ENCODE assay signal across 8 mouse cellular contexts in genomic region chr8:111145460-111146012, GRCm38 (mm10). TPM values are rescaled to one million over a fixed set of nuclear protein-coding genes. Genes with fewer than 3 reads are reported as not detected.
DNase-seq lines count a peak whose midpoint lies in the region; ATAC-seq and TF ChIP-seq lines count a peak whose summit lies in the region.
"Not testable (repeated sequence)": the region's sequence is repeated elsewhere in the genome, so short reads cannot be mapped to it uniquely, and the experiment has no call there.

No protein-coding gene starts in this region.

- TF ChIP-seq CTCF in G1E (IDR thresholded peaks at IDR 0.05; ENCODE audit: low read depth, low read length); forebrain, postnatal 0 days (IDR thresholded peaks at IDR 0.05; ENCODE audit: low read depth): not testable (repeated sequence)

- H3K9ac ChIP-seq in forebrain, postnatal 0 days = peak overlapping the region; percentile 75
- peak overlapping the region; percentile 80 for H3K9ac ChIP-seq in lung, embryonic 16.5 days (ENCODE audit: low read length)

- H3K4me1 ChIP-seq in G1E (ENCODE audit: insufficient read depth, low read depth, low read length) = peaks cover 30% of the 10 kb centered on the region
- H3K4me1 ChIP-seq in forebrain, postnatal 0 days (ENCODE audit: insufficient read depth); lung, embryonic 16.5 days (replicated peaks; ENCODE audit: control insufficient read depth, insufficient read depth, low read length): not testable (repeated sequence)

- peak; percentile 66 for DNase-seq in G1E (ENCODE audit: low spot score)
- DNase-seq in cerebellum, adult 18-20 months = peak; percentile 95 to 96
- peak; percentile 91 for DNase-seq in forebrain, postnatal 0 days
- DNase-seq in layer of hippocampus, adult 9-10 months (ENCODE audit: low spot score) = peak; percentile 53
- peak; percentile 75 for DNase-seq in ovary, postnatal 10 days (ENCODE audit: low spot score)
- peak; percentile 84 to 89 for DNase-seq in thymus, postnatal 10 days (ENCODE audit: low spot score in 2 of 2)

- WGBS in forebrain, postnatal 0 days = under 1% methylated on average over 41 of the region's 74 CpGs
- WGBS in lung, embryonic 16.5 days = 0% methylated on average over 60 of the region's 74 CpGs

- H3K4me2 ChIP-seq in forebrain, postnatal 0 days (ENCODE audit: low read depth) = peak overlapping the region; percentile 84
- peak overlapping the region; percentile 91 for H3K4me2 ChIP-seq in lung, embryonic 16.5 days (ENCODE audit: low read depth, low read length)

- H3K9me3 ChIP-seq in G1E (replicated peaks); forebrain, postnatal 0 days (ENCODE audit: low read length); lung, embryonic 16.5 days (ENCODE audit: control insufficient read depth, low read length): not testable (repeated sequence)

- H3K27ac ChIP-seq in forebrain, postnatal 0 days (ENCODE audit: low read depth, low read length) = peak overlapping the region; percentile 40; the same call in 1 of the 2 replicates
- 0 out of 2 replicates have a peak overlapping the region, but pooled peaks have one; percentile 6 for H3K27ac ChIP-seq in lung, embryonic 16.5 days (ENCODE audit: low read length)

- peak overlapping the region; percentile 76 for H3K4me3 ChIP-seq in G1E (ENCODE audit: low read depth, low read length)
- H3K4me3 ChIP-seq in forebrain, postnatal 0 days (ENCODE audit: low read depth, low read length) = peak overlapping the region; percentile 65
- H3K4me3 ChIP-seq in lung, embryonic 16.5 days (ENCODE audit: low read length) = peak overlapping the region; percentile 80

- peak; percentile 64 for ATAC-seq in G1E (ENCODE audit: extremely low read depth, insufficient number of reproducible peaks, low FRiP score, poor library complexity, severe bottlenecking)
- peak; percentile 95 for ATAC-seq in forebrain, postnatal 0 days
- peak; percentile 83 to 92 for ATAC-seq in hematopoietic stem cell, adult 5-6 weeks (replicated peaks in 1 of 2; ENCODE audit: insufficient read depth in 1 of 2, low FRiP score in 2 of 2, low TSS enrichment in 1 of 2, low read depth in 1 of 2, poor library complexity in 2 of 2, severe bottlenecking in 2 of 2)
- peak; percentile 98 for ATAC-seq in lung, embryonic 16.5 days (ENCODE audit: low read depth)

- peaks cover 13% of the 10 kb centered on the region for H3K36me3 ChIP-seq in G1E (replicated peaks)
- H3K36me3 ChIP-seq in forebrain, postnatal 0 days (ENCODE audit: insufficient read depth); lung, embryonic 16.5 days (ENCODE audit: control insufficient read depth, insufficient read depth, low read length): not testable (repeated sequence)

- H3K27me3 ChIP-seq in G1E (ENCODE audit: insufficient read depth, low read length); forebrain, postnatal 0 days (ENCODE audit: insufficient read depth, low read length); lung, embryonic 16.5 days (ENCODE audit: control insufficient read depth, insufficient read depth, low read depth, low read length): not testable (repeated sequence)

RNA-seq across cellular contexts. Expression of gene Pdpr, which starts 51.1 kb away (rescaled TPM):
- 14.0 and 15.7 TPM in 2 replicates for total RNA-seq in G1E (2014; fragmentation: Nextera tagmentation)
- total RNA-seq in G1E (2017) = 19.4 and 20.5 TPM in 2 replicates
- polyA plus RNA-seq in G1E (2012) = 8.7 and 9.5 TPM in 2 replicates
- total RNA-seq in forebrain, postnatal 0 days (2014; rRNA removed) = 27.5 and 31.5 TPM in 2 replicates
- polyA plus RNA-seq in forebrain, postnatal 0 days (2015; fragmentation: Nextera tagmentation; extraction: Ambion mirVana) = 5.8 and 9.3 TPM in 2 replicates
- total RNA-seq in hematopoietic stem cell, adult 5-6 weeks (2017) = 19.0 and 27.2 TPM in 2 replicates
- polyA plus RNA-seq in lung, embryonic 16.5 days (2015; fragmentation: Nextera tagmentation; extraction: Ambion mirVana) = 9.2 and 9.6 TPM in 2 replicates

RNA-seq across cellular contexts. Expression of gene Clec18a, which starts 53.3 kb away (rescaled TPM):
- total RNA-seq in G1E (2014; fragmentation: Nextera tagmentation) (not detected in 2 replicates), G1E (2017) (0.05 and 0.06 TPM in 2 replicates)
- polyA plus RNA-seq in G1E (2012) = not detected in 2 replicates
- total RNA-seq in forebrain, postnatal 0 days (2014; rRNA removed) = 0.33 and 0.38 TPM in 2 replicates
- polyA plus RNA-seq in forebrain, postnatal 0 days (2015; fragmentation: Nextera tagmentation; extraction: Ambion mirVana) = 0.42 and 0.54 TPM in 2 replicates
- not detected in 2 replicates for total RNA-seq in hematopoietic stem cell, adult 5-6 weeks (2017)
- polyA plus RNA-seq in lung, embryonic 16.5 days (2015; fragmentation: Nextera tagmentation; extraction: Ambion mirVana) = not detected in 2 replicates

Comparison
In these comparisons a context has a peak if more than half of its experiments do, and no peak if none do; other contexts are left out.
1. Peak in every context shown above with its lines: DNase-seq, ATAC-seq, H3K4me3 ChIP-seq and H3K27ac ChIP-seq.